Mouse (Mus musculus) E14TG2a.4 (cell line): ENCODE measurements around the gene Kctd6.

Experiments
- CTCF ChIP-seq: conservative IDR thresholded peaks from 2 replicates; pipeline ENCODE4 v1.5.1; 2014; ENCODE audit warnings: low read length
- NANOG ChIP-seq: IDR thresholded peaks from 2 replicates; pipeline ENCODE4 v1.6.1; 2014; ENCODE audit warnings: borderline replicate concordance, low read length, mixed read lengths
- POU5F1 ChIP-seq: IDR thresholded peaks from 2 replicates; pipeline ENCODE4 v1.6.1; 2014; ENCODE audit warnings: low read length, borderline replicate concordance

GRCm38 (mm10) chr14:8258335-8258627, 44.3 kb downstream of the Kctd6 start:
- TF ChIP-seq CTCF (no peak), POU5F1 (no peak), NANOG (no peak)
